Mouse (Mus musculus) limb, embryonic 15.5 days (tissue): ENCODE measurements around the gene Gpr68. TPM values are rescaled to one million over a fixed set of nuclear protein-coding genes. Genes with fewer than 3 reads are reported as not detected.

Experiments
- ATAC-seq: fragments of 200-750 bp; cut with Nextera tagmentation; 2 replicates; pipeline ENCODE4 v1.8.0; 2017; ENCODE audit warnings: low read depth, moderate TSS enrichment; ENCODE audit not compliant: insufficient number of reproducible peaks, low FRiP score, low TSS enrichment
- H3K27ac ChIP-seq: fragments of 300-500 bp; sonication (generic); 2 replicates; pipeline ENCODE4 v1.5.1; 2015; ENCODE audit warnings: moderate library complexity, mild to moderate bottlenecking, inconsistent platforms
- H3K27me3 ChIP-seq: fragments of 300-500 bp; sonication (generic); 2 replicates; pipeline ENCODE4 v1.6.1; 2015; ENCODE audit warnings: inconsistent platforms
- H3K36me3 ChIP-seq: fragments of 300-500 bp; sonication (generic); 2 replicates; pipeline ENCODE4 v1.6.1; 2015; ENCODE audit warnings: inconsistent platforms
- H3K4me1 ChIP-seq: fragments of 300-500 bp; sonication (generic); 2 replicates; pipeline ENCODE4 v1.6.1; 2015; ENCODE audit warnings: inconsistent platforms
- H3K4me2 ChIP-seq: fragments of 300-500 bp; sonication (generic); 2 replicates; pipeline ENCODE4 v1.6.1; 2015; ENCODE audit warnings: mild to moderate bottlenecking, inconsistent platforms
- H3K4me3 ChIP-seq: fragments of 300-500 bp; sonication (generic); 2 replicates; pipeline ENCODE4 v1.5.1; 2015; ENCODE audit warnings: mild to moderate bottlenecking, inconsistent platforms
- H3K9ac ChIP-seq: fragments of 300-500 bp; sonication (generic); 2 replicates; pipeline ENCODE4 v1.6.1; 2015; ENCODE audit warnings: inconsistent platforms
- H3K9me3 ChIP-seq: fragments of 300-500 bp; sonication (generic); 2 replicates; pipeline ENCODE4 v1.6.1; 2016; ENCODE audit warnings: inconsistent platforms
- WGBS: fragments of 180-500 bp; shearing (Covaris S2); methylation state at CpG from one replicate; pipeline ENCODE4 v1.1.7; 2015; 5-methylcytosine and 5-hydroxymethylcytosine counted together
- polyA plus RNA-seq: library from polyadenylated mRNA; unstranded; fragments of >200 nt; fragmentation: Nextera tagmentation; extraction: Ambion mirVana; gene quantifications from 2 replicates; pipeline ENCODE4 v1.2.1, GENCODE M21; 2015

Gene Gpr68
- polyA plus RNA-seq, 1 experiment from 2014 or later: 0.33 TPM

DNA sequence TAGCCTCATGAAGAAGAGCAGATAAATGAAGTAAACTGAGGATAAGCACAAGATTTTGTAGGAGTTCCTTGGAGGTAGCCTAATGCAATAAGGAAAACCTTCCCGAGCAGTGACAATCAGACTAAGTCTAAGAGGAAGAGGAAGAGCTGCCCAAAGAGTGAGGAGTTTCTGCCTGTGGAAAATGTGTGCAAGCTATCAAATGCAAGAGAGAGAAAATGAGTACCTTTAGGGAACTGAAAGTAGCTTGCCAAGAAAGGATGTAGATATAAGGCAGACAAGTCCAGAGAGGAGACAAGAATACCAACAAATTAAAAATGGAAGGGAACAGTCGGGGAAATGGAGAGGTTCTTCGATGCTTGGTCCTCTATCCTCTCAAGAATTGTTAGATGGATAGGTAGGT lies 22.4 kb downstream of the Gpr68 start:
- H3K36me3 ChIP-seq: no peaks in the 10 kb centered on the region
- WGBS: 90% methylated on average over 3 of the region's 3 CpGs
- H3K9me3 ChIP-seq: no peaks in the 10 kb centered on the region
- H3K4me1 ChIP-seq: peaks cover 6% of the 10 kb centered on the region; the same call in 1 of the 2 replicates
- no peak overlapping the region for H3K9ac ChIP-seq
- H3K4me2 ChIP-seq: no peak overlapping the region
- no peak overlapping the region for H3K4me3 ChIP-seq
- no peaks in the 10 kb centered on the region for H3K27me3 ChIP-seq
- no peak overlapping the region for H3K27ac ChIP-seq
- ATAC-seq: no peak

DNA sequence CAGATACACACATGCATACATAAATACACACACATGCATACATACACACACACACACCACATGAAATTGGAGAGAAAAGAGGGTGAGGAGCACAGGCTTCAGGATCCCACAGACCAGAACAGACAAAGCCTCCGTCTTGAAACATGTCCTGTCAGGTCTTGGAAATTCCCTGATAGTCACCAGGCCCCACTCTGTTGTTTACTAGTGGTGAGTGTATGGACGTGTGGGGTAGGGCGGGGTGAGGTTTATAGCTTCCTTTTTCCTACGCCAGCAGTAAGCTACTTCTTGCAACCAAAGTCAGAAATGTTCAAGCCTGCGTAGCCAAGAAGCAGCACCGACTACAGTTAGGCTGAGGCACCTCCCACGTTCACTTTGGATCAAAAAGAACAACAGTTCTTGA lies 24.8 kb downstream of the Gpr68 start:
- Histone ChIP-seq H3K4me1 (peaks cover 6% of the 10 kb centered on the region; the same call in 1 of the 2 replicates), H3K27ac (no peak overlapping the region), H3K9ac (no peak overlapping the region), H3K4me2 (no peak overlapping the region), H3K27me3 (no peaks in the 10 kb centered on the region), H3K9me3 (no peaks in the 10 kb centered on the region), H3K36me3 (no peaks in the 10 kb centered on the region), H3K4me3 (no peak overlapping the region)
- WGBS: 40% methylated on average over 7 of the region's 7 CpGs
- no peak for ATAC-seq

DNA sequence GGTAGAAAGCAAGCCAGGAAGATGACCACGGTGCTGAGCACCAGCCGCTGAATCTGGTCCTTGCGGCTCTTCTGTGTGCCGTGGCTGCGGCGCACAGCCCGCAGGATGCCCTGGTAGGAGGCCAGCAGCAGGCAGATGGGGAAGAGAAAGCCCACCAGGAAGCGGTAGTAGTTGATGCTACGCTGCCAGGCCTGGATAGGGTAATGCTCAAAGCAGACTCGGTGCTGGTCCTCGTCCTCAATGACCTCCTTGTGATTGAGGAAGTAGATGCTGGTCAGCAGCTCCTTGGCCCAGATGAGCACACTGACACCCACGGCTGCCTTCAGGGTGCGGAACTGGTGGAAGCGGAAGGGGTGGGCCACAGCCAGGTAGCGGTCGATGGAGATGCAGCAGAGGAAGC lies 29.4 kb downstream of the Gpr68 start:
- WGBS: 93% methylated on average over 16 of the region's 16 CpGs
- H3K9me3 ChIP-seq: no peaks in the 10 kb centered on the region
- no peak overlapping the region for H3K4me2 ChIP-seq
- H3K27ac ChIP-seq: no peak overlapping the region
- no peaks in the 10 kb centered on the region for H3K27me3 ChIP-seq
- H3K4me1 ChIP-seq: no peaks in the 10 kb centered on the region
- no peak overlapping the region for H3K9ac ChIP-seq
- no peaks in the 10 kb centered on the region for H3K36me3 ChIP-seq
- ATAC-seq: no peak
- H3K4me3 ChIP-seq: no peak overlapping the region

DNA sequence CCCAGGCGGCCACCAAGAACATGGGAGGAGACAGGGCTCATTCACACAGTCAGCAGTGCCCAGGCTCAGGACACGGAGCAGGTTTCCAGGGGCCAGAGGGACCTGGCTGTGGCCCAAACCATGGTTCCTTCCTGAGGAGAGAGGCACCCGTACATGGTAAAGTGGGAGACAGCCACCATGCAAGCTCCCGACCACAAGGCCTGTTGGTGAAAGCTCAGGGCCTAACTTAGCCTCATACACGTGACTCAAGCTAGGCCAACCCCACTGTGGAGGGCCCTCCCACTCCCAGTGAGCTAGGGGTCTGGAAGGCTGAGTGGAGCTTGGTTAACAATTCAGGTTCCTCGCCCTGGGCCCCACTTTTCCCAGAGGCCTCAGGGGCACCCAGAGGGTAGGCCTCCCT lies 30.1 kb downstream of the Gpr68 start:
- H3K36me3 ChIP-seq: no peaks in the 10 kb centered on the region
- no peaks in the 10 kb centered on the region for H3K9me3 ChIP-seq
- no peaks in the 10 kb centered on the region for H3K27me3 ChIP-seq
- 0 out of 2 replicates have a peak, but pooled peaks have one; percentile 8 for ATAC-seq
- no peak overlapping the region for H3K9ac ChIP-seq
- no peak overlapping the region for H3K4me2 ChIP-seq
- H3K4me1 ChIP-seq: no peaks in the 10 kb centered on the region
- H3K27ac ChIP-seq: no peak overlapping the region
- no peak overlapping the region for H3K4me3 ChIP-seq
- WGBS: 77% methylated on average over 6 of the region's 6 CpGs

DNA sequence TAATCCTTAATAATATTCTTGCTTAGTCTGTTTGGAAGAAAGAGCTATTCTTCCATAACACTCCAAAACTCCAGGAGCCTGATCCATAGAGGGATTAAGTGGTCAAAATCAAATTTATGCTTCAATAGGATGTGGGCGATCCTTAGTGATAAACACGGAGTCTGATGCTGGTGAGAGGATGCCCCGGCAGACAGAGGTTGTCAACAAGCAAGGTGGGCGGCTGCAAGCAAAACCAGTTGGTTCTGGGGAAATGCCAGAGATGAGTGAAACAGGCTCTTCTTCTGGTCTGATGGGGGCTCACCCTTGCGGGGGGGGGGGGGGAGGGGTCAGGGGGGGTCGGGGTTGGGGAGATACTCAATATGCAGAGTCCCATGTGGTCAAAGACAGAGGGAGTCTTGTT lies 32.0 kb downstream of the Gpr68 start:
- H3K4me1 ChIP-seq: no peaks in the 10 kb centered on the region
- H3K9ac ChIP-seq: no peak overlapping the region
- H3K4me3 ChIP-seq: no peak overlapping the region
- no peak for ATAC-seq
- H3K36me3 ChIP-seq: no peaks in the 10 kb centered on the region
- no peaks in the 10 kb centered on the region for H3K9me3 ChIP-seq
- H3K4me2 ChIP-seq: no peak overlapping the region
- H3K27ac ChIP-seq: no peak overlapping the region
- WGBS: 80% methylated on average over 5 of the region's 6 CpGs
- no peaks in the 10 kb centered on the region for H3K27me3 ChIP-seq

DNA sequence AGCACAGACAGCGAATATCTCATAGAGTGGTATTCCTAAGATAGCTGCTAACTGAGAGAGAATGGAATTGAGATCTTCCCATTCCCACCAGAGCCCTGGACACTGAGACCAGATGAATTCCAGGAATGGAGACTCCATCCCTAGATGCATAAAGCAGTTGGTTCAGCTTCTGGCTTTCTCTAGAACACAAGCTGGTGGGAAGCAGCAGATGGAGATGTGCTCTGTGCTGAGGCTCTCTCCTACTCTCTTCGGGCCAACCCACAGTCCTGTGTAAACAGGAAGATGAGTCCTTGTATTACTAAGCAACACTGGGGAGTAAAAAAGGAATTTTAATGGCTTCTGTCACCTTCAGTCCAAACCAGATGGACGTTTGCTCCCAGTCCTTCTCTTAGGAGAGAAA lies 32.4 kb downstream of the Gpr68 start:
- H3K9me3 ChIP-seq: no peaks in the 10 kb centered on the region
- H3K4me2 ChIP-seq: no peak overlapping the region
- WGBS: 45% methylated on average over 3 of the region's 3 CpGs
- no peak overlapping the region for H3K9ac ChIP-seq
- no peaks in the 10 kb centered on the region for H3K36me3 ChIP-seq
- no peak overlapping the region for H3K4me3 ChIP-seq
- H3K27me3 ChIP-seq: no peaks in the 10 kb centered on the region
- ATAC-seq: no peak
- no peak overlapping the region for H3K27ac ChIP-seq
- no peaks in the 10 kb centered on the region for H3K4me1 ChIP-seq

DNA sequence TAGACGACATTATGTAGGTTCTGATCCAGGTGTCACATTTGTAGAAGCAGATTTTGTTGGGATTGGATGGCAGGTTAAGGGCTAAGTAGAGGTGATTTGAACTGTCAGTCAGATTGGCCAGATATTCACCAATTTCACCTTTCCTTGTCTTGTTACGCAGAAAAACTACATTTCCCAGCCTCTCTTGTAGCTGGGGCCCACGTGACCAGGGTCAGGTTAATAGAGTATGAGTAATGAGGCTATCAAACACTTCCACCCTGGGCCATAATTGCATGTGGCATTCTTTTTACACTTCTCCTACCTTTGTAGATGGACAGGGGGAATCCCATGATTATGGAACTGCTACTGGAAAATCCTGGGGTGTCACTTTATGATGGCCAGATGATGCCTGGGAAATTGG lies 34.4 kb downstream of the Gpr68 start:
- ATAC-seq: no peak
- H3K9ac ChIP-seq: no peak overlapping the region
- no peaks in the 10 kb centered on the region for H3K9me3 ChIP-seq
- H3K36me3 ChIP-seq: no peaks in the 10 kb centered on the region
- no peaks in the 10 kb centered on the region for H3K4me1 ChIP-seq
- H3K4me2 ChIP-seq: no peak overlapping the region
- no peak overlapping the region for H3K27ac ChIP-seq
- H3K27me3 ChIP-seq: no peaks in the 10 kb centered on the region
- H3K4me3 ChIP-seq: no peak overlapping the region
- 77% methylated on average over 3 of the region's 3 CpGs for WGBS

DNA sequence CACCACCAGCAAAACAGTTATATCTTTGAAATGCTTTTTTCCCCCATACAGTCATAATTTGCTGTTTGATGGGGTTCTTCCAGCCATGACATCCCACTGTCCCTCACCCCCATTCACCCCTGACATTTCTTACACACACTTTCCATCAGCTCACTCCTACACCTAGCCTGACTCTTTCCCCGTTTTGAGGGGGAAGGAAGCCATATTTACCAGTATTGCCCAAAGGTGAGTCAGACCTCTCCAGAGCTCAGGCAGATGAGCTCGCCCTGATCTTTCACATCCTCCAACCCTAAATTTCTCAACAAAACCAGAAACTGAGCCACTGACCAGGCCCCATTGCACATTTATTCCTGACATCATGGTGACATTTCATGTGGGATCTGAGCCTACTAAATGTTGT lies 36.2 kb downstream of the Gpr68 start:
- no peak overlapping the region for H3K4me2 ChIP-seq
- no peaks in the 10 kb centered on the region for H3K9me3 ChIP-seq
- 84% methylated on average over 2 of the region's 2 CpGs for WGBS
- H3K9ac ChIP-seq: no peak overlapping the region
- H3K4me1 ChIP-seq: peaks cover 14% of the 10 kb centered on the region; the same call in 1 of the 2 replicates
- H3K27me3 ChIP-seq: no peaks in the 10 kb centered on the region
- ATAC-seq: no peak
- no peak overlapping the region for H3K27ac ChIP-seq
- no peaks in the 10 kb centered on the region for H3K36me3 ChIP-seq
- no peak overlapping the region for H3K4me3 ChIP-seq

DNA sequence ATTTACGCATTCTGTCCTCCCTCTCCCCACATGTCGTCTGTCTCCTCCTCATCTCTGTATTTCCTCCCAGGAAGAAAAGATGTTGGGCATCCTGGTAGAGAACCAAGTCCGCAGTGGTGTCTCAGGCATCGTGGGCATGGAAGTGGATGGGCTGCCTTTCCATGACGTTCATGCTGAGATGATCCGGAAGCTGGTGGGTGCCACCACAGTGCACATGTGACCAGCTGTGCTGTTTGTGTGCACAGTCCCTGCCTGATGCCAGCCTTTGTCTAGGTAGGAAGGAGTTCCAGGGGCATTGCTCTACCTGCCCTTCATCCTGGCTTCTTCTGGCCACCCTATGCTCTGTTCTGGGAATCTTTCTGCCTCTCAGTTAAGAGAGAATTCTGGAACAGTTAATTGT lies 36.8 kb downstream of the Gpr68 start:
- no peak overlapping the region for H3K27ac ChIP-seq
- H3K4me1 ChIP-seq: peaks cover 18% of the 10 kb centered on the region; the same call in 1 of the 2 replicates
- WGBS: 88% methylated on average over 6 of the region's 6 CpGs
- no peak overlapping the region for H3K4me3 ChIP-seq
- ATAC-seq: no peak
- H3K27me3 ChIP-seq: no peaks in the 10 kb centered on the region
- no peaks in the 10 kb centered on the region for H3K9me3 ChIP-seq
- H3K4me2 ChIP-seq: no peak overlapping the region
- H3K36me3 ChIP-seq: no peaks in the 10 kb centered on the region
- no peak overlapping the region for H3K9ac ChIP-seq

DNA sequence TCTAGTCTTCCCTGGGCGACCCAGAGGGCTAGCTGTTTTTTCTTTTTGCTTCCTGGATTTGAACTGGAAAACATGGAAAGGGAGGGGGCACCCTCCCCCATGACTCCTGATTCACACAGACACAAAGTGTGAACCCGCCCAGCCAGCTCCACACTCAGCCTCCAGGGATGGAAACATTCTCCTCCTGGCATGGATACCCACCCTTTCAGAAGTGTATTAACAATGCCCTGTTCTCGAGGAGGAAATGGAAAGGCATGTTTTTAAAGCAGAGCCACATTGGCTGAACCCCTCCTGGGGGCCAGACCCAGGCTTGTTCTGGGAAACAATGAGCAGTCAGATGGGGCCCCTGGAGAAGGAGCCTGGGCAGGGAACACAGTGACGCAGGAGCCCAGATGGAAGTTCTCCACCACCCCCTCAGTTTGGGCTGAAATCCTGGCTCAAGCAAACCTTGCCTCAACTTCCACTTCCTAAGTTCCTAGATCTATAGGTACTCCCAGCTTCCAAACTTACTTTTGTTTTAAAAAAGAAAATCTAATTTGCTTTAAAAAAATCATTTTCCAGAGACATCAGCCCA lies 39.9 kb downstream of the Gpr68 start:
- Histone ChIP-seq H3K27me3 (no peaks in the 10 kb centered on the region), H3K9ac (no peak overlapping the region), H3K4me1 (peaks cover 18% of the 10 kb centered on the region; the same call in 1 of the 2 replicates), H3K27ac (peak overlapping the region; percentile 57), H3K36me3 (no peaks in the 10 kb centered on the region), H3K4me3 (no peak overlapping the region), H3K9me3 (no peaks in the 10 kb centered on the region), H3K4me2 (no peak overlapping the region)
- 55% methylated on average over 4 of the region's 4 CpGs for WGBS
- ATAC-seq: 0 out of 2 replicates have a peak, but pooled peaks have one; percentile 31

DNA sequence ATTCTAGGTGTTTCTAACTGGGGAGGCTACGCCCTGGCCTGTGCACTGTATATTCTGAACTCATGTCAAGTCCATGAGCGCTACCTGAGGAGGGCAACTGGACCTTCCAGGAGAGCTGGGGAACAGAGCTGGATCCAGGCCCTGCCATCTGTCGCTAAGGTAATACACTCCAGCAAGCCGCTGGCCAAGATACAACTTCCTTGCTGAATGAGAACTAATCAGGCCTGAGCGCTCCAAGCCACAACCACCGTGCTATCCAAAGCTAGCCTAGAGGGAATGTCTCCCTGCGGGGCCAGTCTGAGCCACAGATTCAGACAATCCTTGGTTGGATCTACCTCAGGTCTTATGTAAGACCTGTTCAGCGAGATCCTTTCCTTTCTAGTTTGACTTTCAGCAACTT lies 40.9 kb downstream of the Gpr68 start:
- no peak for ATAC-seq
- Histone ChIP-seq H3K27me3 (no peaks in the 10 kb centered on the region), H3K4me3 (no peak overlapping the region), H3K9me3 (no peaks in the 10 kb centered on the region), H3K27ac (0 out of 2 replicates have a peak overlapping the region, but pooled peaks have one; percentile 57), H3K4me2 (no peak overlapping the region), H3K9ac (no peak overlapping the region), H3K4me1 (peaks cover 18% of the 10 kb centered on the region; the same call in 1 of the 2 replicates), H3K36me3 (no peaks in the 10 kb centered on the region)
- 76% methylated on average over 8 of the region's 8 CpGs for WGBS

DNA sequence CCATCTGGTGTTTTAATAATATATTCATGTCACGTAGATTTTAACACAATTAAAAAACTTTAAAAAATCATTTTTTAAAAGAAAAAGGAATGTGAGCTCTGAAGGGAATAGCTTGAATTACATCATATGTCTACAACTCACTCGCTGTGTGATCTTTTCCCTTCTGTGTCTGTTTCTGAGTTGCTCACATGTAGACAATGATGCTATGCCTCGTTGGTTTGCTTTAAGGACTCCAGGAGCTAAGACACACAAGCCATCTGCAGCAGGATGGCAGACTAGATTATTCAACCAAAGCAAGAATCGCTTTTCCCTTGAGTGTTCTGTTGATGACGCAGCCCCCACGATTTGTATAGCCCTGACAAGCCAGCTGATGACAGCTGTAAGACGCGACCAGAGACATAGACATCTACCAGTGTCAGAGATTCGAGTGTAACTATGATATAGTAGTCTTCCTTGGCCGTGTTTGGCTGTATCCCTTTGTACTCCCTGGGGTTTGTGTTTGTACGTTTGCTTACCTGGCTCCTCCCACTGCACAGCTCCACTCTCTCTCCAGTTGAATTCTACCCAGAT lies 42.4 kb downstream of the Gpr68 start:
- Histone ChIP-seq H3K27ac (no peak overlapping the region), H3K27me3 (no peaks in the 10 kb centered on the region), H3K4me1 (peaks cover 18% of the 10 kb centered on the region; the same call in 1 of the 2 replicates), H3K4me2 (no peak overlapping the region), H3K9ac (no peak overlapping the region), H3K36me3 (no peaks in the 10 kb centered on the region), H3K9me3 (no peaks in the 10 kb centered on the region), H3K4me3 (no peak overlapping the region)
- no peak for ATAC-seq
- 70% methylated on average over 11 of the region's 11 CpGs for WGBS
